Mouse (Mus musculus) mouse trophoblast stem cell (cell line): Measurements from ENCODE around the gene Flywch2.

Experiments
- in situ Hi-C, 2 experiments: fragments of 300-500 bp; cut with MseI, MboI; formaldehyde crosslinking; loops; 2 replicates in 1 of 2; 3 replicates in 1 of 2; pipeline ENCODE4 v1.15.1; 2025

Gene Flywch2

GRCm38 (mm10) chr17:23748631-23749391 lies 37.1 kb downstream of the Flywch2 start:
- in situ Hi-C loops = no loop called here

DNA sequence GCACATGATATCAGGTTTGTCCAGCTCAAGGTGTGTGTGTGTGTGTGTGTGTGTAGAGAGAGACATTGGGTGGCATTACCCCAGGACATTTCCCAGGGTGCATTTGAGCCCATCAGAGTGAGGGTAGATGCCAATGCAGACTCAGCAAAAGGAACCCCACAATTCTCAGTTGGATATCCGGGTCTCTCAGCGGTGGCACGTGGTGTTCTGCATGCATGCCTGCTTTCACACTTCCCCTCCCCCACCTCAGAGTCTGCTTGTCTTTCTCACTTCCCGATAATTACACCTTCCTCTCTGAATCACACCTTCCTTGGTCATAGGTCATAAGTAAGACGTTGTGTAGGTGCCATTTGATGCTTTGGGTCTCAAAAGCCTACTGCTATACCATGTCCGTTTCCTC lies 37.9 kb downstream of the Flywch2 start:
- in situ Hi-C loops = no loop called here

- in situ Hi-C loops = no loop called here
Observed at GRCm38 (mm10) chr17:23747471-23747870, 38.4 kb downstream of the Flywch2 start.

GRCm38 (mm10) chr17:23746767-23747166 lies 39.1 kb downstream of the Flywch2 start:
- in situ Hi-C loops = no loop called here

- in situ Hi-C loops = no loop called here
Observed at GRCm38 (mm10) chr17:23746311-23746710, 39.6 kb downstream of the Flywch2 start.

DNA sequence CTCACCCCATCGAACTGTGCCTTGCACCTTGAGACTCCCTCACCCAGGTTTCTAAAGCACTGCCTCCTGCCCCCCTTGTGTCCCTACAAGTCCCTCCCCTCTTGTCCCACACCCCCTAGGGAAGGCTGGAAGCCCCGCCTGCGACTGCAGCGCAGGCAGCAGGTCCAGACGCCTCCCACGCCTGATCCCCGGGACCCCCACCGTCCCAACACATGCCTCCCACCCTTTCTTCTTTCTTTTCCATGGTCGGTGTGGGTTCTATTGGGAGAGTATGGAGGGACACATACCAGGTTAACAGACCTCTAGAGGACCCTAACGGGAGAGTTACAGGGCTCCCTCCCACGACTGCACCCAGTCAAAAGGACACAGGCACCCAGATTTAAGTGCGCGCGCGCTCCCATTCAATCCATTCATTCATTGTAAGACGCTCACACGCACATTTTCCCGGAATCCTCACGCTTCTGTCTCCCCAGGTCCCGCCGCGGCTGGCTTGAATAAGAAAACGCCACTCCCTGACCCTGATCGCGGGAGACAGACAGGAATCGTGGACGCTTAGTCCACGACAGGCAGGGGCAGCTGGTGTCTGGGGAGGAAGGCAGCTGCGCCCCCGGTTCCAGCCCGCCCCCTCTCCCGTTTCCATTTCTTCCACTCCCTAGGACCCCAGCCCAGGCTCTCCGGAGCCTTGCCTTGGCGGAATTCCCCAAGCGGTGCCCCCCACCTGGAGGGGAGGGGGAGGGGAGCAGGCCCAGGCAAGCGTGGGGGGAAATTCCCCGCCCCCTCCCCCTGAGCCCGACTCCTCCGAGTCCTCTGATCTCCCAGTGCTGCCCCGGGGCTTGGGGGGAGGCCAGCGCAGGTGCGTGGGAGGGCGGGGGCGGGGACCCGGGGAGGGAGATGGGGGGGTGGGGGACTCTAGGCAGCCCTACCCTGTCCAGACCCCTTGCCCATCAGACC lies 40.3 kb downstream of the Flywch2 start, which contains the start of gene Kremen2:
Gene Kremen2 (minus strand): TSS at position 533 of the 951 bp plus-strand sequence.
- in situ Hi-C loops = no loop called here

DNA sequence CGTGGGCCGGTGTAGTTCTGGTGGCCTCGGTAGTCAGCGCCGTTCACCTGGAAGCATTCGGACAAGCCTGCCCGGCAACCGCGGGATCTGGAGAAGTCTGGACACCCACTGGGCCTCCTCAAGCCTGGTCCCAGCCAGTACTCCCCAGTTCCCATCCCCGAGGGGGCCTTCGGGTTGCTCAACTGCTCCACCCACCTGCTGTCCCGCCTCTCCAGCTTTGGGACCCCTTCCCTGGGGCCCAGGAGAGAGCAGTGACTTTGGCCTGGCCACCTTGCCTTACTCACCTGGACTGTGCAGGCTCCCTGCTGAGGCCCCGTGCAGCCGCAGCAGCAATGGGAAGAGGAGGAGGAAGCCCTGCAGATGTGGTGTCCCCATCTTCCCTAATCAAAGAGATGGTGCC lies 41.2 kb downstream of the Flywch2 start:
- in situ Hi-C loops = no loop called here

GRCm38 (mm10) chr17:23744076-23744475 lies 41.8 kb downstream of the Flywch2 start:
- in situ Hi-C loops = no loop called here

DNA sequence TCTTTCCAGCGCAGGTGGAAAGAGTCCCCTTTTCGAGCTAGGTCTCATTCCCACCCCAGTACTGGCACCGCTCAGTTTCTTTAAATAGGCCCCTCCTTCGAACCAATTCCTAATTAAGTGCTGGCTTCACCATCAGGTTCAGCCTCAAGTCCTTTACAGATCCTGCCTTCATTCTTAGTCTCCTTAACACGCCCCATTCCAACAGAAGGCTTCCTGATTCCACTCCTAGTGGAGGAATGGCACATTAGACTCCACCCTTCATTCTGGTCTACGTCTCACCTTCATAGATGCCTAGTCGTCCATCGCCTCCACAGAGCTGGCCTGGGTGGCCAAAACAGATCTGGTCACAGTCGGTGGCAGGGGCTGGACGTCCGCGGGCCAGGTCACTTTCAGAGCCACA lies 42.9 kb downstream of the Flywch2 start:
- in situ Hi-C loops = no loop called here

DNA sequence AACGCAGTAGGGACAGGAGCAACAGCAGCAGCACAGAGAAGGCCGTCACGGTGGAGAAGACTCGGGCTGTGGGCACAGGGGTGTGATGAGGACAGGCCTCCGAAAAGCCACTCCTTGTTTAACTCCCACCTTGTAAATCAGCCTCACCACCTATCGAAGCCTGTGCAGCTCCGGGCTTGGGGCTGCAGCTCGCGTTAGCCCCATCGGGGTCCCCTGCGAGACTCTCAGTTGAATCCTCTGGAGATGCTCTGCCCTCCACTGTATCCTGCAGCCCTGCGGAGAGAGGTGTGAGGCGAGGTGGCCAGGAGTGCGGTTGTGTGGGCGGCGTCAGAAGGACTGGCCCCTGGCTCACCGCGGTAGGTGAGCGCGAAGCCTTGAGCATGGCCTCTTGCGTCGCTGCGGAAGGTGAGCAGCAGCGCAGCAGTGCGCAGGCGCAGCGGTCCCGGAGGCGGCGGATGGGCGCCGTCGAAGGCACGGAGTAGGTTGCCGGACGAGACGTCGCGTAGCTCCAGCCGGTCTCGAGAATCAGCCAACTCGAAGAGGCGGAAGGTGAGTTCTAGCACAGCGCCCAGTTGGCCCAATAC lies 43.6 kb downstream of the Flywch2 start:
- in situ Hi-C loops = no loop called here

DNA sequence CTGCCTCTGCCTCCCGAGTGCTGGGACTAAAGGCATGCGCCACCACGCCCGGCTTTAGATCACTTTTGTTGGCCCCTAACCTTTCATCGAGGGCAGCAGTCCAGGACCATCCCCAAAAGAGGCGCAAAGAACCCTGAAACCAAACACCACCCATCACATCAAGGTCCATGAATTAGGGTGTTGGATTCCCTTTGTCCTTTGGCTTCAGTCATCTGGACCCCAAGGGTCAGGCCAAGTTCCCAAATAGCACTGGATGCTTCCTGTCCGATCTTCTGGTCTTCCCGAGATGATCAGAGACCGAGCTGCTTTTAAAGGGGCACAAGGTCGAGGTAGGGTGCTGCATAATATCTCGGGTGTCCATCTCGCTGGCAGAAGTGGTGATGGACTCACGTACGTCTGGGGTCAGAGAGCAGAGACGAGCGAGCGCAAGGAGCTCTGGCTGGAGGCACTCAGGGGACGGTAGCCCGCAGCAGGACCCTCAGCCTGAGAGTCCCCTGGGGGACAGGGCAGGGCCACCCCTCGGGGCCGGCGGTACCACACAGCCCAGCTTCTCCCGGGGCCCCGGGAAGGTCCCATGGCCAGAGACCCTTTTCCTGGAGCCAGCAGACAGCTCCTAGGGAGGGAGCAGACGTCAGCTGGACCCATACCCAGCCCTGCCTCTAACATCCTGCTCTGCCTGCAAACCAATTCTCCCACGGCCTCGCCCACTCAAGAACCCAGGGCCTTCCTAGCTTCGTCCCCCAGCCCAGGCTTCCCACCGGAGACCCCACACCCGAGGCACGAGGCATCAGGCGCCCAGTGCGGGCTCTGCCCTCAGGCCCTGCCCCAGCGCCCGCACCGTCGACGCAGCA lies 44.3 kb downstream of the Flywch2 start:
- in situ Hi-C loops = no loop called here

DNA sequence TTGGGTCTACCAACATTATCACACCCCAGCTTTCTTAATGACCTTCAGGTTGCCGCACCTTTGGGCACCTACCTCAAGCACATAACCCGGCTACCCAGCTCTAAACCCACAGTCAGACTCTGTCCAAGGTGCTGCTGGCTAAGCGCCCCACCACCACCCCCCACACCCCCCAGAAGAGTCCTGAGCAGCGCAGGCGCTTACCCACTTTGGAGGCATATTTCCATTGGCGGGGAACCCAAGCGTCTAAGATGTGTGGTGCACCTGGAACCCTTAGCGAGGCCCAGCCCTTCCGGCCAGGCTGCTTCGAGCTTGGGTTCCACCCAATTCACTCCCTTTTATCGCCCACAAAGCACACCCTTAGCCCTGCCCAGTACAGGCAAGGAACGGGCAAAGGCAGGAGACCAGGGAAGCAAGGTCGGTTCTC lies 45.3 kb downstream of the Flywch2 start, which contains the start of gene Paqr4:
Gene Paqr4 (minus strand): TSS at position 270 of the 424 bp plus-strand sequence.
- in situ Hi-C loops = no loop called here

DNA sequence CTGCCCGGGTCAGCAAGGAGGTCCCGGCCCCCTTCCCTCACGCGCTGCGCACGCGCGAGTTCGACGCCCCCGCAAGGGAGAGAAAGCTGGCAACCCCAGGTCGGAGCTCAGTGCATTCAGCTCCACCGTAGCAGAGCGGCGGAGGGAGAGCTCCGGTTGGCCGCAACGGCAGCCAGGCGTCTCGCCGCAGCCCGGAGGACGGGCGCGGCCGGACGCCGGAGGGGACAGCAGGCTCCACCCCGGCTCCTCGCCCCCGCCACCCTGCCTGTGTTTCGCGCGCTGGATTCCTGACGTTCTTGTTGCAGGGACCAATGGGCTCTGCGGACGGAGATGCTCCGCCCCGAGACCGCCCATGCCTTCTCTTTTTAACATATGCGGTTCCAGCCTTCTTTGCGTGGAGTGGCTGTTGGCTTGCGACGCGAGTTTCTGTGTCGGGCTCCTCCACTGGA lies 45.7 kb downstream of the Flywch2 start:
- in situ Hi-C loops = no loop called here

DNA sequence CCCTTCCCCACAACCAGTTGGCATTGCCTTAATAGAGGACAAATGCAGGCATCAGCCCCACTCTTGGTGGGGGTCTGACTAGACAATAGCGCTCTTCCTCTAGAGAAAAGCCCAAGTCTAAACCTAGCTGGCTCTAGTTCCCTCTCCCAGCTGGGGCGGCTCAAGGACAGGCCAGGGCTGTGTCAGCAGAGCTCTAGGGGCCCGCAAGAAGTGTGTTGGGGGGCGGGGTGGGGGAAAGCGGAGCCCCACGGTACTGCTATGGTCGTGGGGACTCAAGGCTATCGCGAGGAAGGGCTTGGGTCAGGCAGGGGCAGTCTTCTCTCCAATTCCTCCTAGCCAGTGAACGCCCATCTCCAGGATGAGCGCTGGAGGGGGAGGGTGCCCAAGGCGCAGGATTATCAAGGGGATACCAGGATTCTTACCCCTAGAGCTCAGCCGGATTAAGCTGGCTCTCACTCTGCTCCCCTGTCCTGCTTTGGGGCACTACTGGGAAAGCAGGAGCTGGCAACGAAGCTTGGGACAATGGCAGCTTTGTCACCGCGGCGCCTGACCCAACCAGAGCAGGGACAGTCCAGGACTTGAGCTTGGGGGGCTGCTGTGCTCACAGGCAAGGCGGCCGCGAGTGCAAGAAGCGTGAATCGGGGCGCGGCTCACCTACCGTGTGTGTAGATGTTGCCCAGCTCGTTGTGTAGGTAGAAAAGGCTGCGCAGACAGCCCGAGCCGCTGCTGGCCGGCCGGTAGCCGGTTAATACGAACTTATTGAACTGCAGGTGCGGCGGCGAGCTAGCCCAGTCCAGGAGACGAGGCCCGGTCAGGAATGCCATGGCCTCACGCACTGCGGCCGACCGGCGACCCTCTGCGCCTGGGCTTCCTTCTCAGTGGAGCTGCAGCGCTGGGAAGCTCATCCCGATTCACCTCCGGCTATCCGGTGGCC lies 46.4 kb downstream of the Flywch2 start:
- in situ Hi-C loops = no loop called here

DNA sequence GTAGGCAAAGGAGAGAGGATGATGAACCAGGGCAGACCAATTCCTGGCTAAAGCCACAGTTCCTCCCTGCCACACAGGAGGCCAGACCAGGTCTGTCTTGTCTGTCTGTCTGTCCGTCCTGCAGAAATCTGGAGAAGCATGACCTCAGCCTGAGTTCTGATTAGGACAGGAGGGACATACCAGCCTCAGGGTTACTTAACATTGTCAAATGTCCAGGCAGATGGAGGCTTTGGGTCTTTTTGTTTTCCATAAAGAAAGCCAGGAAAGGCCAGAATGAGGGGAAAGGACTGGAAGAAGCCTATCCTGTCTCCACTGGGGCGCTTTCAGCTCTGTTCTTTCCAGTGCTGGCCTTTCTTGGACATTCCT lies 47.1 kb downstream of the Flywch2 start:
- in situ Hi-C loops = no loop called here

DNA sequence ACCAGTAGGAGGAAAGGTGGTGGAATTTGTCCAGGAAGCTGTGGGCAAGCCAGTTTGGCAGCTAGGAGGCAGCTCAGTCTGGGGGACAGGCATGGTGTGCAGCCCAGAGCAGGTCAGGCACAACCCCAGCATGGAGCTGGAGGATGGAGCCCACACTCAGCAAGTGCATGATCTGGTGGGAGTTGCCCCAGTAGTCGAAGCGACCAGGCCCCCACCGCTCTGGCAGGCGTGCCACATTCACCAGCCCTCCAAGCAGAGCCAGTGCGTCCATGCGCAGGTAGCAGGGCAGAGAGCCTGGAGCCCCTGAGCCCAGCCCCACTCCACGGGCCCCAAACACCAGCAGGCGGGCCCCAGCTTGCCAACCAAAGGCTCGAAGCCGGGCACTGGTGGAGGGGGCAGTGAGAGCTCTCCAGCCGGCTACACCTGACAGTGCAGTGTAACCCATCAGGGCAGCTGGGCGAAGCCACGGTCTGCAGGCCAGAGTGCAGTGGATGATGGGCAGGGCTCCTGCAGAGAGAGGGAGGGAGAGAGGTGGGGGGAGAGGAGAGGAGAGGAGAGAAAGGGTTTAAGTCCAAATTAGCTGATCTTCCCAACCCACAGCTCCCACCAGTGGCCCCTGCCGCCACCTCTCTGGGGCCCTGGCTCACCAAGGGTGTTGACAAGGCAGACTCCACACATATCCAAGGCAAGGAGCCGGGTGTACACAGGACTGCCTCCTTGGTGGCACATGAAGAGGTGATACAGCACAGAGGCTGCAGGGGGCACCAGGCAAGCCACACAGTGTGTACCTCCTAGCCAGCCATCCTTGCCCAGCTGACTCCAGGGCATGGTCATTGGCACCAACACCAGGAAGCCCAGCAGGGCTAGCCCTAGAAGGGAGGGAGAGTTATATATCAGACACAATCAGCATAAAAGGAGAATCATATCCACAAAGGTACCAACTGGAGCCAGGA lies 48.1 kb downstream of the Flywch2 start:
- in situ Hi-C loops = no loop called here

GRCm38 (mm10) chr17:23734341-23734740 lies 51.5 kb downstream of the Flywch2 start:
- in situ Hi-C loops = no loop called here

DNA sequence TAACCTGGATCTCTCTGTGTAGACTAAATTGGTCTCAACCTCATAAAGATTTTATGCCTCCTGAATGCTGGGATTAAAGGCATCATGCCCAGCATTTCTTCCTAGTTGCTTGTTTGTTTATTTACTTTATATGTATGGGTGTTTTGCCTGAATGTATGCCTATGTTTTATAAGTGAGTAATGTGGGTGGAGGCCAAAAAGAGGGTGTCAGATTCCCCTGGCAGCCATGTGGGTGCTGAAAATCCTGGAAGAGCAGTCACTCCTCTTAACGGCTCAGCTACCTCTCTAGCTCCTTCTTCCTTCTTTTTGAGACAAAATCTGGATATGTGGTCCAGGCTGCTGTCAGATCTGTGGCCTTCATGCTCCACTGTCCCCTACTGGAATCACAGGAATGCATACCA lies 55.4 kb downstream of the Flywch2 start:
- in situ Hi-C loops = no loop called here
